Mouse (Mus musculus) megakaryocyte-erythroid progenitor cell, adult 5-6 weeks (primary cell): Measurements from ENCODE around the gene Zfp335. TPM values are rescaled to one million over a fixed set of nuclear protein-coding genes. Genes with fewer than 3 reads are reported as not detected.

Experiments
- ATAC-seq: replicated peaks from 2 replicates; pipeline ENCODE4 v1.8.0; 2016; ENCODE audit warnings: mild to moderate bottlenecking, inconsistent platforms; ENCODE audit not compliant: severe bottlenecking, poor library complexity, low FRiP score, low TSS enrichment
- total RNA-seq, 2 experiments: library from RNA; stranded (forward) in 1 of 2; stranded (reverse) in 1 of 2; fragments of 200-1000, 215-1000 nt in 1 of 2; fragments of >200 nt in 1 of 2; fragmentation: Nextera tagmentation in 1 of 2; gene quantifications; 2 replicates each; pipeline ENCODE4 v1.2.3; 2014 to 2017

Zfp335 gene
- 23.5 and 27.2 TPM in 2 replicates for total RNA-seq (2014; fragmentation: Nextera tagmentation)
- total RNA-seq (2017) = 5.8 and 8.6 TPM in 2 replicates

DNA sequence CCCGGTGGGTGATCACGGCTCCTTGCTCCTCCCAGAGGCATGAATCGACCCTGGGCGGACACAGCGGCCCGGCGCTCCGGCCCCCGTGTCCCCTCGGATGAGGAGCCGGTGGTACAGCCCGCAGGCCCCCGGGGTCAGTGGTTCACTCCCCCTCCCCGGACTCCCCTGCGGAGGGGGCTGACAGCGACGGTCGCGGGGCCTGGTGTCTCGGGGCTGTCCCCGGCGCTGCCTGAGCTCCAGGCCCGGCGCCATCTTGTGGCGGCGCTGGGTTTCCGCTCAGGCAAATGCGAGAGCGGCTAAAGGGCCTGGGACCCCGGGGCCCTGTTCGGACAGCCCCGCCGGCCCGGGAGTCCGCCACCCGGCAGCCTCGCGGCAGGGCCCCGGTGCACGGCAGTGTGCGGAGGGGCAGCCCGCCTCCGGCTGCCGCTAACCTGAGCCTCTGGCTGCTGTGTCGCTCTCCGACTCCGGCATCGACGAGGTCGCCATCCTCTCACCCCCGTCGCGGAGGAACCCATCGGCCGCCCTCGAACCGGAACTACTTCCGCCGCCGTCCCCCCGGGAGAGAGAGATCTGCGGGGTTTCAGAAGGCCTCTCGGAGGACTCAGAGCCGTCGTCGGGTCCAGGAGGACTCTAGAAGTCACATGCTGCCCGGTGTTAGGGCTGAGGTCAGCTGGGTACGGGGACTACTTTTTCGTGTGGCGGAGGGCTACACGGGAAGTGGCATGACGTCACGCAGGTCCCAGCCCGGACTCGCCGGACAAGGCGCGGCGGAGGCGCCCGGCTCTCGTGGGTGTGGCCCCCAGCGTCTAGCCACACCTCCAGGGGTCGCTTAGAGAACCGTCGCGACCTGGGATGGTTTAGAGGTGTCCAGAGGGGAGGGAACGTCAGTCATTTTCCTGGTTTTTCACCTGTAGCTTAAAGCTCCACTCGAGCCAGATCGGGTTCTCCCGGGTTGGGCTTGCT is at the start of gene Zfp335:
TSS of gene Zfp335 (minus strand) at position 672 of the 963 bp plus-strand sequence.
- peak; percentile 74 for ATAC-seq

DNA sequence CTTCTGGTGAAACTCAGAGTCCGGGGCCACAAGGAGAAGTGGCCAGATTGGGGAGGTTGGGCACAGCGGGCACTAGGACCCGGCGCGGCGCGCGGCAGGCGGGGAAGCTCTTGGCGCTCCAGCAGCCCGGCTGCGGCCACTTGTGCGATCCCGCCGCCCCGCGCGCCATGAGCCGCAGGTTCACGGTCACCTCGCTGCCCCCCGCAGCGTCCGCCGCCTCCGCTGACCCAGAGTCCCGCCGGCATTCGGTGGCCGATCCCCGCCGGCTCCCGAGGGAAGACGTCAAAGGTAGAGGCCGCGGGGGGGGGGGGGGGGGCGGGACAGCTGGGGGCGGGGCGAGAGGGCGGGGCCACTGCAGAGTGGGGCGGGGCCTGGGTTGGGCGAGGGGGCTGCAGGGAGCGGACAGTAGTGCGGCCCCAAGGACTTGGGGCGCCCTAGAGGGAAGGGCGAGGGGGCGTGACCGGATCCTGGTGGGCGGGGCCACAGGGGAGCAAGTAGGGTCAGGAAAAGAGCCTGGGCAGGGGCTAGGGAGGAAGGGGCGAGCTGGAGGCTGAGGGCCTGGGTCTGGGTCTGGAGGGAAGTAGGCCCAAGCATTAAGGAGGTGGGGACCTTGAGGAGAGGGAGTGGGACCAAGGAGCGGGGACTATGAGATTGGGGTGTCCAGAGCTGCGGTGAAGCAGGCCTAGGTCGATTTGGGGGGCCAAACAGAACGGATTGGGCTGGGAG is 49.3 kb upstream of the Zfp335 start, which contains the start of gene Slc12a5:
TSS of gene Slc12a5 (plus strand) at position 87 of the 726 bp plus-strand sequence.
- peak; percentile 46 for ATAC-seq

- no peak for ATAC-seq
These were observed 46.2 kb upstream of the Zfp335 start for GRCm38 (mm10) chr2:164957548-164958315.

DNA sequence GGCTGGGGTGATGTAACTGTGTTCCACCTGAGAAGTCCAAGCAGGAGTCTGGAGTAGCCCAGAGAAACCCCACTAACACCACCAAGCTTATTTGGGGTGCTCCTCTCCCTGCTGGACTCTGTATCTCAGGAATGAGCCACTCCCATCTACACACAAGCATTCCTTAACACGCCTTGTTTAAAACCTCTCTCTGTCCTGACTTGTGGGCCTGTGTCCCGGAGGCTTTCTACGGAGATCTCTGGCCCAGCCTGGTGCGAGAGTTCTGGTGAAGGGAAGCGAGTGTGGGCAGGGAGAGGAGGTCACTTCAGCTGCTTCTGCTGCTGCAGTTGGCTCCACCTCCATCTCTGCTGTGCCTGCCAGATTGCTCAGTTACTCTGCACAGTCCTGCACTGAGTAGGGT is 44.6 kb upstream of the Zfp335 start:
- ATAC-seq = no peak

GRCm38 (mm10) chr2:164955725-164956124 is 44.2 kb upstream of the Zfp335 start:
- ATAC-seq = no peak

- ATAC-seq = peak; percentile 86
These were observed 41.7 kb upstream of the Zfp335 start for GRCm38 (mm10) chr2:164953224-164953623.

- ATAC-seq = no peak
These were observed 40.9 kb upstream of the Zfp335 start for GRCm38 (mm10) chr2:164952448-164952847.

GRCm38 (mm10) chr2:164951745-164952144 is 40.2 kb upstream of the Zfp335 start:
- ATAC-seq = no peak

DNA sequence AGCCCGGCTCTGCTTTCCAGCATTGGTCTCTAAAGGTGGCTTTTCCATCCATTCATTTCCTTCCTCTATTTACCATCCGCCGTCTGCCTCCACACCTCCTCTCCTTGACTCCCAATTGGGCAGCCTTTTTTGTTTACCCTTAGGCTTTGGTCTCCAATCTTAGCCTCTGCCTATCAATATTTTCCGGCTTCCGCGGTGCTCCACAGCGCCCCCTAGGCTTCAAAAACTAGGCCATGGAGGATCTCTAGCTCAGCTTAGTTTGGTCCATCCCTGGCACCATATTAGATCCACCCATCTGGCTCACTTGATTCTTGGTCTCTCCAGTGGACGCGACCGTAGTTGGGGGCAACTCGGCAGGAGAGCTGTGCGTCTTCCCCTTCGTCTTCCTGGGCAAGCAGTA is 38.9 kb upstream of the Zfp335 start:
- ATAC-seq = no peak

DNA sequence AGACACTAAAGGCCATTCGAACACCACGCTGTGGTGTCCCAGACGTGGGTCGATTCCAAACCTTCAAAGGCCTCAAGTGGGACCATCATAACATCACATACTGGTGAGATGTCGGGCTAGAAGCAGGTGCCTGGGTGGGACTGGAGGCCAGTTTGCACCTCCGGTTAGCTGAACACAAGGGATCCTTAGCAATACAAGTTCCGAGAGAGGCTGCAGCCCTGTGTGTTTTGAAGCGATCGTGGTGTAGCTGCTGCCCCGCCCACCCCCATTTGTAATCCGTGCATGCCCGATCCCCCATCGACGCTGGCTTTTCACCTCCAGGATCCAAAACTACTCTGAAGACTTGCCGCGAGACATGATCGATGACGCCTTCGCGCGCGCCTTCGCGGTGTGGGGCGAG is 37.4 kb upstream of the Zfp335 start:
- no peak for ATAC-seq

DNA sequence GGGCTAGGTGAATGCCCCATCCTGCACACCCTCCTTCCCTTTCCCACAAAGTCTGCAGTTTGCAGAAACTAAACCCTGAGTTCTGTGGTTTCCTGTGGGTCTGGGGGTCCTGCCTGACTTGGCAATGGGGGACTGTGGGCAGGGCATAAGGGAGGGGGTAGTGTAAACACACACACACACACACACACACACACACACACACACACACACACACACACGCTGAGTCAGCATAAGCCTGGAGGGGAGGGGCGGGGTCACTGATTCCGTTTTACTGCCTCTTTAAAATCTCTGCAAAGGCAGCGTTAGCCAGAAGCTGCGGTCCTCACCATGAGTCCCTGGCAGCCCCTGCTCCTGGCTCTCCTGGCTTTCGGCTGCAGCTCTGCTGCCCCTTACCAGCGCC is 36.4 kb upstream of the Zfp335 start:
- no peak for ATAC-seq

DNA sequence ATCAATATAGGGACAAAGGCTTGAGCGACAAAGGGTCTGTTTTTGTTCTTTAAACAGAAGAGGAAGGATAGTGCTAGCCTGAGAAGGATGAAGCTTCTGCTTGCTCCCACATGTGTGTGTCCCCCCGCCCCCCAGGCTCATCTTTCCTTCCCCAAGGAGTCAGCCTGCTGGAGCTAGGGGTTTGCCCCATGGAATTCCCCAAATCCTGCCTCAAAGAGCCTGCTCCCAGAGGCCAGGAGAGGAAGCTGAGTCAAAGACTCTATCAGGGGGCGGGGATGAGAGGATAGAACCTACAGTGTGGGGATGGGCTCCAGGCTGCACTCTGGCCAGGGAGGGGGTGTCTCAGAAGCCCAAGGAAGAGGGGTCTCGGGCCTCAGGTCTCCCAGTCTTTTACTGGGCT is 35.9 kb upstream of the Zfp335 start:
- no peak for ATAC-seq

DNA sequence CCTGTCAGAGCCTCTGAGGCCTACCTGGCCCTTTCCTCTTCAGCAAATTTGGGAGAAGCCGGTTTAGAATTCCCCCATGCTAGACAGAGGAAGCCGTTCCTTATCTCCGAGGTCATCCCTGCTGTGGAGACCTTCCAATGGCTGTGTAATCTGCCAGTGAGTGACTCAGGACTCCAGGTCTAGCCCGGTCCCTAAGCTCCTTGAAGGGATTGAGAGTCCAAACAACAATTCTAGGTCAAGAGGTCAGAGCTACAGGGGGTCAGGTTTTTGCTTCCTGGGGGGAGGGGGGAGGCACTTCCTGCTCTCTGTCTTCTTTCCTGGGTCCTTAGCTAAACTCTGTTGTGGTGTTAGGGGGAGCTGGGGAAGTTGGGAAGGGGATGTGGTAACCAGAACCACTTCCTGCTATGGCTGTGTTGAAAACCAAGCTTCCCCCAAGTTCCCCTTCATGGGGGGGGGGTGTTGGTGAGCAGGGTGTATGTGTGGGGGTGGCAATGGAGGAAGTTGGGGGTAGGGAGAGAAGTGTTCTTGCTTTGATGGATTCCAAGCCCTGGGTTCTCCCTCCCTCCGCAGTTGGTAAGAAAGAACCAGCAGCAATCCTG is 31.2 kb upstream of the Zfp335 start:
- no peak for ATAC-seq

- no peak for ATAC-seq
These were observed 28.7 kb upstream of the Zfp335 start, which contains the start of gene Mmp9 for GRCm38 (mm10) chr2:164940140-164940830. Mmp9 (plus strand) TSS chr2:164940780.

DNA sequence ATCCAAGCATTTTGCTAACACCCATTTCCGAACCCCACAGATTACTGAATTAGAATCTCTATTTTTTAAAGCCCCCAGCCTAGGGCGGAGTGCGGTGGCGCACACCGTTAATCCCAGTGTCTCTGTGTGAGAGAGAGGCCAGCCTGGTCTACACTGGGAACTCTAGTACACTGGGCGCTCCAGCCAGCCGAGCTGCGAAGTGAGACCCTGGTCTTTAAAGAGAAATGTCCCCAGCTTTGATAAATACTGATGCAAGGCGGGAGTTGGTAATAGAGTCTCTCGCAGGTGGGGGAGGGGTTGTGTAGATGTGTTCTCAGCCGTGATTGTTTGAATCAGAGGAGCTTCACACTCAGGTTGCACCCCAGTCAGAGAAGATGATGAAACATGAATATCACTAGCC is 27.5 kb upstream of the Zfp335 start:
- no peak for ATAC-seq

GRCm38 (mm10) chr2:164938146-164939091 is 26.9 kb upstream of the Zfp335 start:
- peak; percentile 84 for ATAC-seq

GRCm38 (mm10) chr2:164935991-164936390 is 24.4 kb upstream of the Zfp335 start:
- ATAC-seq = no peak

DNA sequence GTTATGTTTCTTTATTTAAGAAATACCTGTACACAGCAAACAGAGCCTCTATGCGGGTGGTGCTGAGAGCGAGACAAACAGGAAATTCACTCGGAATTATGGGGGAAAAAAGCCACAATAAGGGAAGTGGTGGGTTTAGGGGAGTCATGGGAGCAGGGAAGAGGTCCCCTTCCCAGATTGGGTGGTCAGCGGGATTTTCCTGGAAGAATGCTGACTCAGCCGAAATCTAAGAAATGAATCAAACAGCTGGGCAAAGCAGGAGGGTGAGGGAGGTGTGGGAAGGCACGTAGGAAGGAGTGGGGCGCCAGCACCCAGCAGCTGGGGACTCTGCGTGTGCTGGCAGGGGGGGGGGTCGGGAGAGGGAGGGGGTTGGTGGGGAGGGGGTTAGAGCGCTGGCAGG is 22.0 kb upstream of the Zfp335 start:
- ATAC-seq = no peak
